Mouse (Mus musculus) hindbrain, embryonic 14.5 days (tissue): ENCODE data around the gene Gys1. TPM values are rescaled to one million over a fixed set of nuclear protein-coding genes. Genes with fewer than 3 reads are reported as not detected.
"Not testable (repeated sequence)": the region's sequence is repeated elsewhere in the genome, so short reads cannot be mapped to it uniquely, and the experiment has no call there.

Experiments
- ATAC-seq: fragments of 200-750 bp; cut with Nextera tagmentation; 2 replicates; pipeline ENCODE4 v1.8.0; 2017; ENCODE audit warnings: moderate number of reproducible peaks, mild to moderate bottlenecking, moderate TSS enrichment, moderate library complexity; ENCODE audit not compliant: low FRiP score
- DNase-seq: peaks from one replicate; pipeline ENCODE4 v3.0.0-alpha.2; 2015; ENCODE audit warnings: low spot score
- H3K27ac ChIP-seq: fragments of 300-500 bp; sonication (generic); 2 replicates; pipeline ENCODE4 v1.5.1; 2014; ENCODE audit warnings: mild to moderate bottlenecking, moderate library complexity
- H3K27me3 ChIP-seq: fragments of 300-500 bp; sonication (generic); 2 replicates; pipeline ENCODE4 v1.6.1; 2014; ENCODE audit warnings: mild to moderate bottlenecking, low read length, mixed read lengths; ENCODE audit not compliant: control insufficient read depth, insufficient read depth
- H3K36me3 ChIP-seq: fragments of 300-500 bp; sonication (generic); replicated peaks from 2 replicates; pipeline ENCODE4 v1.6.1; 2014; ENCODE audit not compliant: control insufficient read depth, insufficient read depth
- H3K4me1 ChIP-seq: fragments of 300-500 bp; sonication (generic); replicated peaks from 2 replicates; pipeline ENCODE4 v1.6.1; 2014; ENCODE audit warnings: antibody characterized with exemption, low read length, mixed read lengths; ENCODE audit not compliant: control insufficient read depth, insufficient read depth
- H3K4me2 ChIP-seq: fragments of 300-500 bp; sonication (generic); replicated peaks from 2 replicates; pipeline ENCODE4 v1.6.1; 2014; ENCODE audit warnings: mild to moderate bottlenecking, moderate library complexity
- H3K4me3 ChIP-seq: fragments of 300-500 bp; sonication (generic); replicated peaks from 2 replicates; pipeline ENCODE4 v1.5.1; 2014; ENCODE audit warnings: mild to moderate bottlenecking, low read length
- H3K9ac ChIP-seq: fragments of 300-500 bp; sonication (generic); 2 replicates; pipeline ENCODE4 v1.6.1; 2014
- H3K9me3 ChIP-seq: fragments of 300-500 bp; sonication (generic); 2 replicates; pipeline ENCODE4 v1.6.1; 2016; ENCODE audit warnings: low read length; ENCODE audit not compliant: control insufficient read depth
- WGBS: fragments of 180-500 bp; shearing (Covaris S2); extraction: QIAGEN DNeasy Blood & Tissue Kit; methylation state at CpG from one replicate; pipeline ENCODE4 v1.1.7; 2014; 5-methylcytosine and 5-hydroxymethylcytosine counted together
- polyA plus RNA-seq: library from polyadenylated mRNA; unstranded; fragments of >200 nt; fragmentation: Nextera tagmentation; extraction: Ambion mirVana; gene quantifications from 2 replicates; pipeline ENCODE4 v1.2.1, GENCODE M21; 2014

The Gys1 gene
- polyA plus RNA-seq, 1 experiment from 2014 or later: 17.8 TPM

GRCm38 (mm10) chr7:45467090-45467670 lies 32.5 kb downstream of the Gys1 start:
- Histone ChIP-seq H3K4me2 (peak overlapping the region; percentile 95), H3K4me3 (peak overlapping the region; percentile 86), H3K27ac (no peak overlapping the region), H3K9me3 (no peaks in the 10 kb centered on the region), H3K27me3 (no peaks in the 10 kb centered on the region), H3K4me1 (peaks cover 15% of the 10 kb centered on the region), H3K9ac (peak overlapping the region; percentile 88), H3K36me3 (peaks cover 35% of the 10 kb centered on the region)
- DNase-seq (no peak), ATAC-seq (no peak; the same call in 1 of the 2 replicates)
- WGBS: 37% methylated on average over 7 of the region's 7 CpGs

- 12% methylated on average over 3 of the region's 3 CpGs for WGBS
- Histone ChIP-seq H3K4me1 (peaks cover 6% of the 10 kb centered on the region), H3K4me2 (no peak overlapping the region), H3K9me3 (no peaks in the 10 kb centered on the region), H3K9ac (no peak overlapping the region), H3K27ac (no peak overlapping the region), H3K27me3 (no peaks in the 10 kb centered on the region), H3K4me3 (no peak overlapping the region), H3K36me3 (no peaks in the 10 kb centered on the region)
- ATAC-seq (no peak), DNase-seq (peak; percentile 91)
These were observed 36.2 kb downstream of the Gys1 start for GRCm38 (mm10) chr7:45470869-45471268.

GRCm38 (mm10) chr7:45475291-45475969 lies 40.8 kb downstream of the Gys1 start:
- no peak overlapping the region for H3K9ac ChIP-seq
- no peak for DNase-seq
- WGBS: 79% methylated on average over 16 of the region's 16 CpGs
- H3K36me3 ChIP-seq: no peaks in the 10 kb centered on the region
- no peak for ATAC-seq
- no peaks in the 10 kb centered on the region for H3K9me3 ChIP-seq
- H3K4me2 ChIP-seq: peak overlapping the region; percentile 33; the same call in 1 of the 2 replicates
- H3K27me3 ChIP-seq: no peaks in the 10 kb centered on the region
- H3K27ac ChIP-seq: no peak overlapping the region
- no peaks in the 10 kb centered on the region for H3K4me1 ChIP-seq
- H3K4me3 ChIP-seq: no peak overlapping the region

GRCm38 (mm10) chr7:45476453-45476852 lies 41.8 kb downstream of the Gys1 start:
- Histone ChIP-seq H3K9ac (no peak overlapping the region), H3K9me3 (no peaks in the 10 kb centered on the region), H3K4me2 (no peak overlapping the region), H3K27me3 (no peaks in the 10 kb centered on the region), H3K4me3 (no peak overlapping the region), H3K27ac (no peak overlapping the region), H3K4me1 (no peaks in the 10 kb centered on the region), H3K36me3 (no peaks in the 10 kb centered on the region)
- 63% methylated on average over 1 of the region's 1 CpGs for WGBS
- no peak for DNase-seq
- ATAC-seq: no peak

- 18% methylated on average over 3 of the region's 3 CpGs for WGBS
- no peak; the same call in 1 of the 2 replicates for ATAC-seq
These were observed 42.4 kb downstream of the Gys1 start for GRCm38 (mm10) chr7:45477003-45477402.

GRCm38 (mm10) chr7:45478774-45479173 lies 44.1 kb downstream of the Gys1 start:
- no peak overlapping the region for H3K27ac ChIP-seq
- H3K36me3 ChIP-seq: no peaks in the 10 kb centered on the region
- no peak overlapping the region for H3K4me2 ChIP-seq
- no peaks in the 10 kb centered on the region for H3K9me3 ChIP-seq
- H3K27me3 ChIP-seq: no peaks in the 10 kb centered on the region
- 98% methylated on average over 7 of the region's 7 CpGs for WGBS
- no peak for ATAC-seq
- DNase-seq: no peak
- no peaks in the 10 kb centered on the region for H3K4me1 ChIP-seq
- H3K4me3 ChIP-seq: no peak overlapping the region
- no peak overlapping the region for H3K9ac ChIP-seq

More at GRCm38 (mm10) chr7:45477003-45477402, 42.4 kb downstream of the Gys1 start:
- no peak overlapping the region for H3K9ac ChIP-seq
- H3K27me3 ChIP-seq: no peaks in the 10 kb centered on the region
- no peaks in the 10 kb centered on the region for H3K36me3 ChIP-seq
- no peak overlapping the region for H3K27ac ChIP-seq
- H3K4me3 ChIP-seq: no peak overlapping the region
- DNase-seq: peak; percentile 76
- H3K9me3 ChIP-seq: no peaks in the 10 kb centered on the region
- no peak overlapping the region for H3K4me2 ChIP-seq
- H3K4me1 ChIP-seq: no peaks in the 10 kb centered on the region

GRCm38 (mm10) chr7:45480310-45480709 lies 45.7 kb downstream of the Gys1 start:
- H3K4me1 ChIP-seq, H3K27ac ChIP-seq, H3K36me3 ChIP-seq, H3K27me3 ChIP-seq, ATAC-seq, DNase-seq, H3K4me3 ChIP-seq, H3K9me3 ChIP-seq, H3K9ac ChIP-seq, H3K4me2 ChIP-seq: not testable (repeated sequence)
- WGBS: 80% methylated on average over 3 of the region's 4 CpGs

GRCm38 (mm10) chr7:45481374-45481927 lies 46.8 kb downstream of the Gys1 start, which contains the start of gene Tulp2:
Tulp2 (plus strand) TSS chr7:45481877.
- H3K36me3 ChIP-seq: no peaks in the 10 kb centered on the region
- 50% methylated on average over 15 of the region's 15 CpGs for WGBS
- no peaks in the 10 kb centered on the region for H3K9me3 ChIP-seq
- no peak within 1 kb of the TSS for H3K4me3 ChIP-seq
- no peak within 1 kb of the TSS for H3K27ac ChIP-seq
- no peaks in the 10 kb centered on the region for H3K4me1 ChIP-seq
- ATAC-seq (peak; percentile 80), DNase-seq (peak; percentile 67)
- H3K27me3 ChIP-seq: no peaks in the 10 kb centered on the region
- H3K9ac ChIP-seq: no peak within 1 kb of the TSS
- H3K4me2 ChIP-seq: no peak within 1 kb of the TSS

GRCm38 (mm10) chr7:45482166-45482565 lies 47.5 kb downstream of the Gys1 start:
- Histone ChIP-seq H3K27me3 (no peaks in the 10 kb centered on the region), H3K9ac (no peak overlapping the region), H3K4me3 (no peak overlapping the region), H3K27ac (no peak overlapping the region), H3K36me3 (no peaks in the 10 kb centered on the region), H3K9me3 (no peaks in the 10 kb centered on the region), H3K4me1 (no peaks in the 10 kb centered on the region), H3K4me2 (no peak overlapping the region)
- 91% methylated on average over 1 of the region's 1 CpGs for WGBS
- ATAC-seq: no peak
- no peak for DNase-seq
